Mouse (Mus musculus): ENCODE measurements around the gene Mfsd11. TPM values are rescaled to one million over a fixed set of nuclear protein-coding genes. Genes with fewer than 3 reads are reported as not detected.

The Mfsd11 gene
- 17.7 and 25.3 TPM in 2 replicates for polyA plus RNA-seq (2012; ENCODE audit: low replicate concordance)

GRCm38 (mm10) chr11:116852291-116852890, at the start of gene Mfsd11:
Gene Mfsd11, plus strand, starts transcription at chr11:116852440.

DNA sequence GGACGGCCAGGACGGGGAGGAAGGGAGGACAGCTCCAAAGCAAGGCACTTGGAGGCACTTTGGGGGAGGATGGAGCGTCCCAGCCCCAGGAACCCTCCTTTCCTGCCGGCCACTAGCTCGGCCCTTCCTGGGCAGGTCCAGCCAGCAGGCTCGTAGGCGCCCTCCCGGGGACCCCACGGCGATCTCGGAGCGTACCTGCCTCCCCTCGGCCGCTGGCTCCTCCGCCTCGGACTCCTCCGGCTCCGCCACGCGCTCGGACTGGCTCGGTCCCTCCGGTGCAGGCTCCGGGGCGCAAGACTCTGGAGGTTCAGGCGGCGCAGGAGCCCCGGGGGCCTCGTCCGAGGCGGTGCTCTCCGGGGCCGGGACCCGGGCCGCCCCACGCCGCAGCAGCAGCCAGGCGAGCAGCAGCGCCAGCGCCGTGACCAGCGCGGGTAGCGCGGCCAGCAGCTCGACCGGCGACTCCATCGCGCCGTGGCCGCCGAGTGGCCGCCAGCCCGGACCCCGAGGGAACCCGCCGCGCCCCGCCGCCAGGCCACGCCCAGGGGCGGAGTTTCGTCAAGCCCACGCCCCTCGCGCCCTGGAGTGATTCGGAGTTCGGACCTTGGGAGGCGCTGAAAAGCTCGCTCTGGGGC, 24.6 kb upstream of the Mfsd11 start, which contains the start of gene Mxra7:
Gene Mxra7, minus strand, starts transcription at position 513 of the 632 bp plus-strand sequence.

GRCm38 (mm10) chr11:116843261-116844233, 8.7 kb upstream of the Mfsd11 start, which contains the start of the genes Mettl23 and Jmjd6:
Gene Mettl23, plus strand, starts transcription at chr11:116843278.
Gene Jmjd6, minus strand, starts transcription at chr11:116843449.

DNA sequence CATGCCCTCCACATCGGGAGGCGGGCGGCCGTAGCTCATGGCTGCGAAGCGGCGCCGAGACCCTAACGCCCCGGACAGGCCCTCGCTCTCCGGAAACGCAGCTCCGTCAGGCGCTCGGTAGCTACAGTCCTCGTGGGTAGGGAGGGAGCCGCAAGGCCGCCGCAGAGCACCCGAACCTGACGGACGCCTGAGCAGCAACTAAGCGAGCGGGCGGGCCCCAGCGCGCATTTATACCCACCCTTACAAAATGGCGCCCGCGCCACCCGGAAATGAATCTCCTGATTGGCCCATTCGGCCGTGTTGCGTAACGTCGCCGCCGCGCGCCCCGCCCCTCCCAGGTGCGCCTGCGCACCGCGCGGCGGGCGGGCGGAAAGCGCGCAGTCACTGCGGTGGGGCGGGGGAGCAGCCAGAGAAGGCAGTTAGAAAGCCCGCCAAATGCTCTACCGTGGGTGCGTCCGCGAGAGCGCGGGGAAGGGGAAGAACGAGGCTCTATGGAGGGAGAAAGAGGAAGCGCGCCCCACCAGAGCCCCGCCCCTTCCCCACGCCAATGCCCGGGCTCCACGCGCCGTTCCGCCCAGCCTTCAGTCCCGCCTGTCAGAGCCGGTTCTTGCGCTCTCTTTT, 761 bp downstream of the Mfsd11 start, which contains the start of gene Srsf2:
Gene Srsf2, minus strand, starts transcription at position 204 of the 621 bp plus-strand sequence.

DNA sequence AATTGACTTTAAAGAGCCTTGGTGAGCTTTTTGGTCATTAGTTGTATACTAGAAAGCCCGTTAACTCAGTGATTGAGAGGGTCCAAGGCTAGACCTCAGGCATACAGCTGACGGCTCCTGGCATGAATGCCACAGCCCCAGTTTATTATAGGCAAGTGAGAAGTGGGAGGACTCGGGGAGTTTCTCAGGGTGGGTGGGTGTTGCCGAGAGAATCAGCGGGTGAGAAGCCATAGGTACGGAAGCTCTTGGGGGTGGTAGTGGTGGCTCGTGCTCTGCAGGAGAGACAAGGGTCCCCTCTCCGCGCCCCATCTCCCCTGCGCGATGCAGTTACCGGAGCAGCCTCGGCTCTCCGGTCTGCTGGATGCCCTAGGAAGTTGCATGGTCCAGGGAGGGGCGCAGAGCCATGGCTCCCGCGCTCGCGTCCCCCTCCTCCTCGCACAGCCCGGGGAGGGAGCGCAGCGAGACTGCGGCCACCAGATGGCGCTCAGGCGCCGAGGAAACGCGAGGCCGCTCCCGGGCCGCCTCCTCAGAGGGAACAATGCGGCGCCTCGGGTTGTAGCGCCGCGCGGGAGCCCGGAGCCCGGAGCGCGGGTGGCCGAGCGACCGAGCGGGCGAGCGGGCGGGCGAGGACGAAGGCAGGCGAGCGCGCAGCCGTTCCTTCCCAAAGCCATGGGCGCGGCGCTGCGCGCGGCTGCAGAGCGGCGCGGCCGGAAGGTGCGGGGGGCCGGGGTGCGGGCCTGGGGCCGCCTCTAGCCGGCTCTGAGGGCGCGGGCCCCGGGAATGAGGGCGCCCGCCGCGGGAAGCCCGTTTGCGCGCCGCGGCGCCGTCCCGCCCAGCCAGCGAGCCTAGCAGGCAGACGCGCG, 66.3 kb downstream of the Mfsd11 start, which contains the start of gene Mgat5b:
Gene Mgat5b, plus strand, starts transcription at position 541 of the 863 bp plus-strand sequence.

Other genes with a start within 250 kb of the Mfsd11 start
- 73.5 and 140 TPM in 2 replicates for gene Rhbdf2, start 225.4 kb upstream of the Mfsd11 start, polyA plus RNA-seq (2012; ENCODE audit: low replicate concordance)
- gene Prcd, start 198.9 kb upstream of the Mfsd11 start, polyA plus RNA-seq (2012; ENCODE audit: low replicate concordance), result 0.28 TPM in 1 of 2 replicates, not detected in the other
- gene Cygb, start 198.1 kb upstream of the Mfsd11 start, polyA plus RNA-seq (2012; ENCODE audit: low replicate concordance), result 1.3 and 5.0 TPM in 2 replicates
- gene St6galnac1, start 76.9 kb upstream of the Mfsd11 start, polyA plus RNA-seq (2012; ENCODE audit: low replicate concordance), result not detected in 2 replicates
- 3.5 and 8.9 TPM in 2 replicates for gene Mxra7, start 24.4 kb upstream of the Mfsd11 start, polyA plus RNA-seq (2012; ENCODE audit: low replicate concordance)
- 52.6 and 96.9 TPM in 2 replicates for gene Mettl23, start 9.2 kb upstream of the Mfsd11 start, polyA plus RNA-seq (2012; ENCODE audit: low replicate concordance)
- gene Jmjd6, start 9.0 kb upstream of the Mfsd11 start, polyA plus RNA-seq (2012; ENCODE audit: low replicate concordance), result 33.5 and 34.1 TPM in 2 replicates
- 571 and 1,294 TPM in 2 replicates for gene Srsf2, start 654 bp downstream of the Mfsd11 start, polyA plus RNA-seq (2012; ENCODE audit: low replicate concordance)
- gene Mgat5b, start 66.4 kb downstream of the Mfsd11 start, polyA plus RNA-seq (2012; ENCODE audit: low replicate concordance), result 0.04 TPM in 1 of 2 replicates, not detected in the other

Measured in hematopoietic multipotent progenitor cell, adult 10-12 weeks (in vitro differentiated cells).